Mouse (Mus musculus) embryonic fibroblast, embryonic 13.5 days (primary cell): ENCODE measurements around the gene Cfap44.

Source experiments
- CTCF ChIP-seq: IDR thresholded peaks from 2 replicates; pipeline ENCODE4 v1.5.1; 2011; ENCODE audit warnings: mild to moderate bottlenecking, control low read depth, low read length, moderate library complexity, borderline replicate concordance; ENCODE audit not compliant: insufficient read depth
- POLR2A ChIP-seq: IDR thresholded peaks from 2 replicates; pipeline ENCODE4 v1.6.1; 2011; ENCODE audit warnings: low read depth, mild to moderate bottlenecking, control low read depth, low read length, moderate library complexity

- TF ChIP-seq POLR2A (no peak), CTCF (no peak)
These were observed 81.2 kb downstream of the Cfap44 start for GRCm38 (mm10) chr16:44475682-44476375.
